Mouse (Mus musculus) liver, embryonic 12.5 days (tissue): ENCODE results near the gene Tcp11. TPM values are rescaled to one million over a fixed set of nuclear protein-coding genes. Genes with fewer than 3 reads are reported as not detected.
A peak's percentile ranks its signal among the peaks of the same experiment; 100 is the strongest.

ENCODE experiments used
- ATAC-seq: fragments of 200-750 bp; cut with Nextera tagmentation; 2 replicates; pipeline ENCODE4 v1.8.0; 2017; ENCODE audit warnings: moderate number of reproducible peaks, mild to moderate bottlenecking, moderate library complexity
- H3K27ac ChIP-seq: fragments of 300-500 bp; sonication (generic); 2 replicates; pipeline ENCODE4 v1.5.1; 2016; ENCODE audit warnings: mild to moderate bottlenecking
- H3K27me3 ChIP-seq: fragments of 300-500 bp; sonication (generic); replicated peaks from 2 replicates; pipeline ENCODE4 v1.6.1; 2016; ENCODE audit warnings: mild to moderate bottlenecking, moderate library complexity
- H3K36me3 ChIP-seq: fragments of 300-500 bp; sonication (generic); 2 replicates; pipeline ENCODE4 v1.6.1; 2016; ENCODE audit warnings: mild to moderate bottlenecking, moderate library complexity
- H3K4me1 ChIP-seq: fragments of 300-500 bp; sonication (generic); 2 replicates; pipeline ENCODE4 v1.6.1; 2016
- H3K4me2 ChIP-seq: fragments of 300-500 bp; sonication (generic); 2 replicates; pipeline ENCODE4 v1.6.1; 2016; ENCODE audit warnings: mild to moderate bottlenecking, moderate library complexity
- H3K4me3 ChIP-seq: fragments of 300-500 bp; sonication (generic); 2 replicates; pipeline ENCODE4 v1.5.1; 2016; ENCODE audit warnings: mild to moderate bottlenecking, moderate library complexity
- H3K9ac ChIP-seq: fragments of 300-500 bp; sonication (generic); 2 replicates; pipeline ENCODE4 v1.6.1; 2016; ENCODE audit warnings: mild to moderate bottlenecking, moderate library complexity
- H3K9me3 ChIP-seq: fragments of 300-500 bp; sonication (generic); replicated peaks from 2 replicates; pipeline ENCODE4 v1.6.1; 2016; ENCODE audit warnings: mild to moderate bottlenecking, moderate library complexity
- WGBS: fragments of 180-500 bp; shearing (Covaris S2); methylation state at CpG from one replicate; pipeline ENCODE4 v1.1.7; 2016; ENCODE audit not compliant: insufficient replicate concordance; 5-methylcytosine and 5-hydroxymethylcytosine counted together
- polyA plus RNA-seq: library from polyadenylated mRNA; unstranded; fragments of >200 nt; fragmentation: Nextera tagmentation; extraction: Ambion mirVana; gene quantifications from 2 replicates; pipeline ENCODE4 v1.2.1, GENCODE M21; 2016

Gene Tcp11
- polyA plus RNA-seq, 1 experiment from 2014 or later: 0.44 TPM

DNA sequence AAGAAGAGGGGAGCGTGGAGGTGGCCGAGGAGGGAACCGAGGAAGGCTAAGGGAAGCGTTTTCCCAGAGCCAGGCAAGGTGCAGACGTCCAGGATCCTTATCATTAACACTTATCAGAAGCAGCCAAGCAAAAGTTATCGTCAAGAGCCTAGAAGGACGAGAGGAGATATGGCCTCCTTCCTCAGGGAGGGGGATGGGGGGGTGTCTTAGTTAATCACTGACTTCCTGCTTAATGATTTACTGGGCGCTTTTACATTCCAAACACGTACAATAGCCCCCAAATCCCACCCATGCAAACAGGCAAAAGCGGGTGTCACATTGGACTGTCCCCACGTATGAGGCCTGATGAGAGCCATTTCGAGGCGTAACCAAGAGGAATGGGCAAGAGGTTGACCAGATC, 2.4 kb upstream of the Tcp11 start:
- H3K9me3 ChIP-seq: no peaks in the 10 kb centered on the region
- H3K4me1 ChIP-seq: peaks cover 38% of the 10 kb centered on the region
- H3K4me3 ChIP-seq: no peak overlapping the region
- H3K36me3 ChIP-seq: no peaks in the 10 kb centered on the region
- H3K4me2 ChIP-seq: no peak overlapping the region
- H3K9ac ChIP-seq: no peak overlapping the region
- 43% methylated on average over 13 of the region's 13 CpGs for WGBS
- no peak overlapping the region for H3K27ac ChIP-seq
- peaks cover 25% of the 10 kb centered on the region for H3K27me3 ChIP-seq
- ATAC-seq: no peak

DNA sequence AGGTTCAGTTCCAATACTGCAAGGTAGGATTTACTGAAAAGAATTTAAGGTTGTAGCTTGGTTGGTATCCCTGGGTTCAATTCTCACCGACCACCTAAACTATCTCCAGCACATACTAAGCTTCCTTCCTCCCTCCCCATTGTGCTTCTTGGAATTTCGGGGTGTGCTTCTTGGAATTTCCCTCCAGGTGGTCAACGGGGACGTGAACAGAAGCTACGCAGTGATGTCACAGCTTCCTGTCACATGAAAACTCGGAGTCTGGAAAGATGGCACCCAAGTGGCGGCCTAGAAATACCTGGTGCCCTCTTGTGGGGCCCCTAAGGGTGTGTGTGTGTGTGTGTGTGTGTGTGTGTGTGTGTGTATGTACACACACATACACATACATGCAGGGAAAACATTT, 1.4 kb upstream of the Tcp11 start:
- no peak overlapping the region for H3K4me3 ChIP-seq
- no peak overlapping the region for H3K9ac ChIP-seq
- no peak overlapping the region for H3K27ac ChIP-seq
- peaks cover 38% of the 10 kb centered on the region for H3K4me1 ChIP-seq
- no peak overlapping the region for H3K4me2 ChIP-seq
- H3K27me3 ChIP-seq: peaks cover 26% of the 10 kb centered on the region
- H3K36me3 ChIP-seq: no peaks in the 10 kb centered on the region
- ATAC-seq: no peak
- WGBS: 75% methylated on average over 7 of the region's 7 CpGs
- no peaks in the 10 kb centered on the region for H3K9me3 ChIP-seq

DNA sequence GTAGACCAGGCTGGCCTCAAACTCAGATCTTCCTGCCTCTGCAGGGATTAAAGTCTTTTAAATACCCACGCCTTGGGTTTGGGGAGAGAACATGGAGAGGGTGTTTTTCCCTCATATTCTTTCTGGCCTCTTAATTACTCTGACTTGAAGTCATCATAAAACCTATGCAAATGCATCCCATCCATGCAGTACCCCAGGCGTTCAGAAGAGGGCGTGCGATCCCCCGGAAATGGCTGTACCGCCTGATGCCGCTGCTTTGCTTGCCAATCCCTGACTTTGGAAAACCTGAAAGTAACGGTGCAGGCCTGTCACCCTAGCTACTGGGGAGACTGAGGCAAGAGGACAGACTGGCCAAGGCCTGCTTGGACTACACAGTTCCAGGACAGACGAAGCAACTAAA, 946 bp upstream of the Tcp11 start:
- H3K27me3 ChIP-seq: peaks cover 26% of the 10 kb centered on the region
- H3K9ac ChIP-seq: no peak overlapping the region
- no peak for ATAC-seq
- peaks cover 38% of the 10 kb centered on the region for H3K4me1 ChIP-seq
- H3K36me3 ChIP-seq: no peaks in the 10 kb centered on the region
- H3K4me2 ChIP-seq: no peak overlapping the region
- no peak overlapping the region for H3K27ac ChIP-seq
- H3K9me3 ChIP-seq: no peaks in the 10 kb centered on the region
- no peak overlapping the region for H3K4me3 ChIP-seq
- 43% methylated on average over 9 of the region's 9 CpGs for WGBS

DNA sequence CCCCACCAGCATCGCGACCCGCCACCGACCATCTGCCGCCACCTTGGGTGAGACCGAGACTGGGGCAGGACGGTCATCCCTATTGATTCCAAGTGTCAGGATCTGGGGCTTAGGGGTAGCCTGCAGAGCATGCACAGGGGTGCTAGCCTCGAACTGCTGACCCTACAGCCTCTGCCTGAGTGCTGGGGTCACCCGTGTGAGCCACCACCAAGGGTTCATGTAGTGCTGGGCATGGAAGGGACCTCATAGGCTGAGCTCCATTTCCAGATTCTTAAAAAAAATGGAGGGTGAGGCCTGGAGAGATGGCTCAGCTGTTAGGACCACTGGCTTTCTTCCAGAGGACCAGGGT, 352 bp upstream of the Tcp11 start:
- Histone ChIP-seq H3K36me3 (no peaks in the 10 kb centered on the region), H3K4me2 (peak overlapping the region; percentile 98), H3K4me3 (peak overlapping the region; percentile 64), H3K4me1 (peaks cover 37% of the 10 kb centered on the region), H3K9ac (no peak overlapping the region), H3K9me3 (no peaks in the 10 kb centered on the region), H3K27me3 (peaks cover 26% of the 10 kb centered on the region), H3K27ac (no peak overlapping the region)
- WGBS: 20% methylated on average over 9 of the region's 9 CpGs
- ATAC-seq: 0 out of 2 replicates have a peak, but pooled peaks have one; percentile 4

DNA sequence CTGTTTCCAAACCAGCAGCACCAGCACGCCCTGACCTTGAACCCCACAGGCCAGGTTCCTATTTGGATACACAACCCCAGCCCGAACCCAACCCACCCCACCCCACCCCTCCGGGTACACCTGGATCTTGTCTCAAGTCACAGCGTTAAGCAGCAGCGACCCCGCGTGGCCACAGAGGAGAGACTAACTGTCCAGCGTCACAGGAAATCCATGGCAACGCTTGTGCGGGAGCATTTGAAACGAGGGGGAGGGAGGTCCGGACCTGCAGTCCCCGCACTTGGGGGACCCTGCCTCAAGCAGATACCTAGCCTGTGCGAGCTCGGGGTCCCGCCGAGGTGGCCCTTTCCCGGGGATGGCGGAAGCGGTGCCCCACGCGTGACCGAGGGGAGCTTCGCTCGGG, 821 bp downstream of the Tcp11 start:
- Histone ChIP-seq H3K9me3 (no peaks in the 10 kb centered on the region), H3K4me1 (peaks cover 26% of the 10 kb centered on the region), H3K4me3 (peak overlapping the region; percentile 64), H3K36me3 (no peaks in the 10 kb centered on the region), H3K4me2 (peak overlapping the region; percentile 98), H3K27ac (no peak overlapping the region), H3K27me3 (peaks cover 26% of the 10 kb centered on the region), H3K9ac (peak overlapping the region; percentile 67)
- WGBS: under 1% methylated on average over 25 of the region's 25 CpGs
- peak; percentile 48; the same call in 1 of the 2 replicates for ATAC-seq

DNA sequence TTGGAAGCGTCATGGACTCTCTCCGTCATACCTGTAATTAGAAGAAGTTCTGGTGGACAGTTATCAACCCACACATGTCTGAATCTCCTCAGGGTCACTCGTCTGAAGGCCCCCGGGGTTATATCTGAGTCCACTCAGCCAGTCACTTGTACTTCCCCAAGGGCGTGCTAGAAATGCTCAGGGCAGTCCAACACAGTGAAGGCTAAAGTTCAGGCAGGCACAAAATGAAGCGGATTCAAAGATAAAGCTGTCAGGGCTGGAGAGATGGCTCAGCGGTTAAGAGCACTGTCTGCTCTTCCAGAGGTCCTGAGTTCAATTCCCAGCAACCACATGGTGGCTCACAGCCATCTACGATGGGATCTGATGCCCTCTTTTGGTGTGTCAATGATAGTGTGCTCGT, 2.4 kb downstream of the Tcp11 start:
- 48% methylated on average over 9 of the region's 9 CpGs for WGBS
- no peak for ATAC-seq
- Histone ChIP-seq H3K27me3 (peaks cover 26% of the 10 kb centered on the region), H3K27ac (no peak overlapping the region), H3K9me3 (no peaks in the 10 kb centered on the region), H3K4me2 (no peak overlapping the region), H3K9ac (no peak overlapping the region), H3K36me3 (no peaks in the 10 kb centered on the region), H3K4me3 (no peak overlapping the region), H3K4me1 (peaks cover 21% of the 10 kb centered on the region)

DNA sequence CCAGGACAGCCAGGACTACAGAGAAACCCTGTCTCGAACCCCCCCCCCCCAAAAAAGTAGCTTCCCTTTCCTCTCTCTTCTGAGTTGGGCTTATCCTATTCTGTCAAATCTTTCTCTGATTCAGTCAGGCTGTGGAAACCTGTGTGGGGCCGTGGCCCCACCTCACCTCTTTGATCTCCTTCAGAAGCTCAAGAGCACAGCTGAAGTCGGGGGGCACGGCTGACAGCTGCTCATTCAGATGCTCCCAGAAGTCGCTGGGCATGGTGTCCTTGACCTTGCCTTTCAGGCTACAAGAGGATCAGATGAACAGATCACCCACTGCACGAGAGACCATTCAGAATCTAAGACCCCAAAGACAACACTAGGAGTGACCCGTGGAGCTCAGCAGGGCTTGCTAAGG, 6.0 kb downstream of the Tcp11 start:
- no peak overlapping the region for H3K27ac ChIP-seq
- no peak overlapping the region for H3K4me2 ChIP-seq
- H3K9me3 ChIP-seq: no peaks in the 10 kb centered on the region
- no peaks in the 10 kb centered on the region for H3K36me3 ChIP-seq
- no peak overlapping the region for H3K9ac ChIP-seq
- 59% methylated on average over 7 of the region's 7 CpGs for WGBS
- no peak for ATAC-seq
- peaks cover 2% of the 10 kb centered on the region; the same call in 1 of the 2 replicates for H3K4me1 ChIP-seq
- H3K27me3 ChIP-seq: peaks cover 27% of the 10 kb centered on the region
- no peak overlapping the region for H3K4me3 ChIP-seq

DNA sequence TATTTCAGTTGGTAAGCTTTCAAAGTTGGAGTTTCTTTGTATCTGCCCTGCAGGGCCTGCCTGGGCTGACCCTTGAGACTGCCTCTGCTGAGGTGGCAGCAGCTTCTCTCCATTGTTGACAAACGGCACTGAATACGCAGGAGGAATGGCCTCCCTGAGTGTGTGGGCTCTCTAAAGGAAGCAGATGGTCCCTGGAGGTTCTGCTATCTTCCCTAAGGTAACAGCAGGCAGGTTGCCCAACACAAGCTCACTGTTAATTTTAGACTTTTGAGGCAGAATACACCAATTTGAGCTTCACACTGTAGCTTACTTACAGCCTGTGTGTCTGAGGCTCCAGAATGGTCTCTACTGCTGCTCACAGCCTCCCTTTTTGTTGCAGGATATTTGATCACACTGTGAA, 7.7 kb downstream of the Tcp11 start:
- no peak for ATAC-seq
- Histone ChIP-seq H3K4me2 (no peak overlapping the region), H3K27ac (no peak overlapping the region), H3K9ac (no peak overlapping the region), H3K9me3 (no peaks in the 10 kb centered on the region), H3K4me3 (no peak overlapping the region), H3K27me3 (peaks cover 31% of the 10 kb centered on the region), H3K36me3 (no peaks in the 10 kb centered on the region), H3K4me1 (no peaks in the 10 kb centered on the region)
- WGBS: 49% methylated on average over 2 of the region's 2 CpGs

DNA sequence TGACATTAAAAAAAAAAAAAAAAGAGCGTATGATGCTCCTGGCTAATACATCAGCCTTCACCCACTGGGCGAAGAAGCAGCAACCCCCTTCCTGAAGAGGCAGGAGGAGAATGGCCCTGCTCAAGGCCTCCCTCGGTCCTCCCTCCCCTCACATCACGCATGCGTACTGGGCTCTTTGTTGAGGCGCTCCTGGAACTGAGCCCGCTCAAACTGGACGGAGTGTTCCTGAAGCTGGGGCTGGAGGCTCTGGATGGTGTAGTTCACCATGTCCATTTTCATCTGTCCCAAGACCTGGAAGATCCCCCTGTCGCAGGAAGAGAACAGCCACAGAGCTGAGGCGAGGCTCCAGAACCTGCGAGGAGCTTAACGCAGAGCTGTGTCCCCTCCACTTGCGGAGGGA, 10.2 kb downstream of the Tcp11 start:
- no peak for ATAC-seq
- Histone ChIP-seq H3K4me1 (no peaks in the 10 kb centered on the region), H3K36me3 (no peaks in the 10 kb centered on the region), H3K27me3 (peaks cover 31% of the 10 kb centered on the region), H3K9me3 (no peaks in the 10 kb centered on the region), H3K9ac (no peak overlapping the region), H3K4me2 (no peak overlapping the region), H3K4me3 (no peak overlapping the region), H3K27ac (no peak overlapping the region)
- 83% methylated on average over 13 of the region's 13 CpGs for WGBS

DNA sequence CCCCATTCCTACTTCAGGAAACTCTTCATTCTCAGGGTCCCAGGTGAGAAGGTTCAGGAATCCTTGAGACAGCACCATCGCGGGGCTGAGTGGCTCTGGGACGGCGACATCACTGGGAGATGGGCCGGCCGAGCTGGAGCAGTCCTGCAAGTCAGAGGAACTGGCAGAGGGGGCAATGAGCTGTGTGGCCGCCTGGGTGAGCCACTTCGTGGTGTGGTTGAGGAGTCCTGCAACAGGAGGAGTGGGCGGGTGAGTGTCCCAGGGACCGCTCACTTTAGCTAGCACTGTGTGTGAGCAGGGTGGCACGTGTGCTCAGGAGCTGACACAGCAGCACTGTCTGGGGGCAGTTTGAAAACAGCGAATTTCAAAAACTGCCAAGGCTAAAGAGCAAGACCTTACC, 11.0 kb downstream of the Tcp11 start:
- no peaks in the 10 kb centered on the region for H3K36me3 ChIP-seq
- peaks cover 31% of the 10 kb centered on the region for H3K27me3 ChIP-seq
- no peak overlapping the region for H3K4me2 ChIP-seq
- H3K9me3 ChIP-seq: no peaks in the 10 kb centered on the region
- H3K4me3 ChIP-seq: no peak overlapping the region
- H3K9ac ChIP-seq: no peak overlapping the region
- no peak overlapping the region for H3K27ac ChIP-seq
- no peak for ATAC-seq
- no peaks in the 10 kb centered on the region for H3K4me1 ChIP-seq
- 22% methylated on average over 12 of the region's 12 CpGs for WGBS

DNA sequence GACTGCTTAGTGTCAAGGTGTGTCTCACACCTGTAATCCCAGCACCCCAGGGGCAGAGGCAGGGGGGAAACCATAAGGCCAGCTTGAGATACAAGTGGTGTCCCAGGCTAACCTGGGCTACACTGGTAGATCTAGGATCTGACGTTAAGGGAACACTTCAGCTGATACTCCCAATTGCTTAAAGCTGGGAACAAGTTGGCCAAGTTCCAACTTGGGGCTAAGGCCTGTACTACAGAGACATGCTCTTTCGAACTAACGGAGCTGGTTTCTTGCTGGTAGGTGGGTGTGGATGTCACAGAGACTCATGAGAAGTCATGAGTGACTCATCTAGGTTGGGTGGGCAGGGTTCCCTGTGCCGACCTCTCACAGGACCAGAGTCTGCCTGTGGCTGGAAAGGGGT, 13.1 kb downstream of the Tcp11 start:
- ATAC-seq: no peak
- H3K27ac ChIP-seq: no peak overlapping the region
- no peaks in the 10 kb centered on the region for H3K4me1 ChIP-seq
- no peaks in the 10 kb centered on the region for H3K36me3 ChIP-seq
- no peak overlapping the region for H3K4me3 ChIP-seq
- H3K4me2 ChIP-seq: no peak overlapping the region
- H3K27me3 ChIP-seq: peaks cover 31% of the 10 kb centered on the region
- 68% methylated on average over 4 of the region's 4 CpGs for WGBS
- no peak overlapping the region for H3K9ac ChIP-seq
- H3K9me3 ChIP-seq: no peaks in the 10 kb centered on the region

DNA sequence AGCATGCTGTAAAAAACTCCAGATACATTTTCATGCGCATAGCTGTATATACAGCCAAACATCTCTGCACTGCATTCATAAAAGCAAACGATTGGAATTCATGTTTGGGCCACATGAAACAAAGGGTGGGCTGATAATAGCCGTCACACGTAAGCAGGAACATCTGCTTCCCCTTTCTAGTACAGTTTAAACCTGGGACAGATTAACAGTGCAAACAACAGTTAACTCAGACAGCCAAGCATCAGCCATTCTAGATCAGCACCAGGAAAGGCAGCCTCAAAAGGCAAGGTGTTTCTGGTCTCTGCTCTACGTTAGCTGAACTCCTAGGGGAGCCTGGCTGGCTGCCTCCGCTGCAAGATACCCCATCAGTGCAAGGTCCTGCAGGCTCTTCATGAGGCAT, 17.3 kb downstream of the Tcp11 start:
- H3K27me3 ChIP-seq: 0 out of 2 replicates have a peak, but pooled peaks cover 3% of the 10 kb centered on the region
- 69% methylated on average over 6 of the region's 6 CpGs for WGBS
- no peaks in the 10 kb centered on the region for H3K9me3 ChIP-seq
- H3K4me2 ChIP-seq: no peak overlapping the region
- no peak for ATAC-seq
- H3K9ac ChIP-seq: no peak overlapping the region
- H3K4me3 ChIP-seq: no peak overlapping the region
- H3K36me3 ChIP-seq: peaks cover 31% of the 10 kb centered on the region
- H3K4me1 ChIP-seq: no peaks in the 10 kb centered on the region
- no peak overlapping the region for H3K27ac ChIP-seq

DNA sequence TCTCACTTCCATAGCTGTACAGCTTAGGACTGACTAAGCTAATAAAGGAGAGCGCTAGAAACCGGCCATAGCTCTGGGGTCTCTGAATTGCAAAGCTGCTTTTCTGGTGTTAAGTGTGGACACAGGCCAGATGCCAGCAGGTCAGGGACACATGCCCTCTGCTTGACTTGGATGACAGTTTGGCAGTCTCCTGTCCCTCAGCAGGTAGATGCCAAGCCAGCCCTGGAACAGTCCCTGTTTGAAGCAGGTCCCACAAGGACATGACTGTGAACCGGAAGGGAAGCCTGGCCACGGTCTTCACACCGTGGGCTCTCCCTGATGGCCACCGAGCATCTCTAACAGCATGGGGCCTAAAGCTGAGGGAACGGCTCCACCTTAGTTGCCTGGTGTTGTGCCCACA, 17.7 kb downstream of the Tcp11 start:
- no peaks in the 10 kb centered on the region for H3K27me3 ChIP-seq
- H3K9ac ChIP-seq: no peak overlapping the region
- H3K4me1 ChIP-seq: no peaks in the 10 kb centered on the region
- ATAC-seq: no peak
- no peaks in the 10 kb centered on the region for H3K9me3 ChIP-seq
- no peak overlapping the region for H3K27ac ChIP-seq
- 83% methylated on average over 7 of the region's 7 CpGs for WGBS
- H3K36me3 ChIP-seq: peaks cover 35% of the 10 kb centered on the region
- H3K4me3 ChIP-seq: no peak overlapping the region
- no peak overlapping the region for H3K4me2 ChIP-seq
